Mouse (Mus musculus): ENCODE results near the gene Olfm2. TPM values are rescaled to one million over a fixed set of nuclear protein-coding genes. Genes with fewer than 3 reads are reported as not detected.

The Olfm2 gene
- polyA plus RNA-seq, 1 experiment from 2014 or later, result 4.1 TPM

- Histone ChIP-seq H3K4me2 (replicated peaks; ENCODE audit: low read depth) (peak overlapping the region; percentile 73), H3K27me3 (replicated peaks; ENCODE audit: control insufficient read depth, insufficient read depth, low read length) (peaks cover 42% of the 10 kb centered on the region), H3K27ac (ENCODE audit: low read depth, low read length) (no peak overlapping the region), H3K9me3 (ENCODE audit: control insufficient read depth) (no peaks in the 10 kb centered on the region), H3K4me1 (replicated peaks; ENCODE audit: control insufficient read depth, insufficient read depth, low read length) (peaks cover 7% of the 10 kb centered on the region; the same call in 1 of the 2 replicates), H3K9ac (ENCODE audit: low read depth, low read length) (0 out of 2 replicates have a peak overlapping the region, but pooled peaks have one; percentile 8), H3K4me3 (ENCODE audit: low read depth, low read length) (peak overlapping the region; percentile 48), H3K36me3 (ENCODE audit: control insufficient read depth, insufficient read depth) (no peaks in the 10 kb centered on the region)
- no peak for TF ChIP-seq CTCF (IDR thresholded peaks at IDR 0.05; ENCODE audit: low read depth)
- peak; percentile 24; the same call in 1 of the 2 replicates for ATAC-seq
- under 1% methylated on average over 37 of the region's 54 CpGs for WGBS
These were observed 19.1 kb downstream of the Olfm2 start for GRCm38 (mm10) chr9:20726859-20727600.

- no peak for TF ChIP-seq CTCF (IDR thresholded peaks at IDR 0.05; ENCODE audit: low read depth)
- Histone ChIP-seq H3K9me3 (ENCODE audit: control insufficient read depth) (no peaks in the 10 kb centered on the region), H3K4me3 (ENCODE audit: low read depth, low read length) (peak overlapping the region; percentile 48), H3K4me2 (replicated peaks; ENCODE audit: low read depth) (peak overlapping the region; percentile 73), H3K27me3 (replicated peaks; ENCODE audit: control insufficient read depth, insufficient read depth, low read length) (peaks cover 42% of the 10 kb centered on the region), H3K27ac (ENCODE audit: low read depth, low read length) (no peak overlapping the region), H3K4me1 (replicated peaks; ENCODE audit: control insufficient read depth, insufficient read depth, low read length) (peaks cover 7% of the 10 kb centered on the region; the same call in 1 of the 2 replicates), H3K9ac (ENCODE audit: low read depth, low read length) (peak overlapping the region; percentile 8; the same call in 1 of the 2 replicates), H3K36me3 (ENCODE audit: control insufficient read depth, insufficient read depth) (no peaks in the 10 kb centered on the region)
- WGBS, result 3% methylated on average over 42 of the region's 42 CpGs
- ATAC-seq, result no peak
These were observed 19.9 kb downstream of the Olfm2 start for GRCm38 (mm10) chr9:20726134-20726858.

- Histone ChIP-seq H3K9me3 (ENCODE audit: control insufficient read depth) (no peaks in the 10 kb centered on the region), H3K36me3 (ENCODE audit: control insufficient read depth, insufficient read depth) (no peaks in the 10 kb centered on the region), H3K4me2 (replicated peaks; ENCODE audit: low read depth) (no peak overlapping the region), H3K27me3 (replicated peaks; ENCODE audit: control insufficient read depth, insufficient read depth, low read length) (peaks cover 14% of the 10 kb centered on the region), H3K27ac (ENCODE audit: low read depth, low read length) (no peak overlapping the region), H3K4me3 (ENCODE audit: low read depth, low read length) (no peak overlapping the region), H3K4me1 (replicated peaks; ENCODE audit: control insufficient read depth, insufficient read depth, low read length) (no peaks in the 10 kb centered on the region; the same call in 1 of the 2 replicates), H3K9ac (ENCODE audit: low read depth, low read length) (no peak overlapping the region)
- TF ChIP-seq CTCF (IDR thresholded peaks at IDR 0.05; ENCODE audit: low read depth), result no peak
- no peak for ATAC-seq
- 22% methylated on average over 2 of the region's 2 CpGs for WGBS
These were observed 24.6 kb downstream of the Olfm2 start for GRCm38 (mm10) chr9:20721582-20721981.

GRCm38 (mm10) chr9:20715332-20715731, 30.8 kb downstream of the Olfm2 start:
- H3K9ac ChIP-seq (ENCODE audit: low read depth, low read length), result no peak overlapping the region
- no peaks in the 10 kb centered on the region for H3K9me3 ChIP-seq (ENCODE audit: control insufficient read depth)
- no peaks in the 10 kb centered on the region for H3K4me1 ChIP-seq (replicated peaks; ENCODE audit: control insufficient read depth, insufficient read depth, low read length)
- no peak overlapping the region for H3K4me2 ChIP-seq (replicated peaks; ENCODE audit: low read depth)
- ATAC-seq, result no peak
- 66% methylated on average over 7 of the region's 7 CpGs for WGBS
- H3K27me3 ChIP-seq (replicated peaks; ENCODE audit: control insufficient read depth, insufficient read depth, low read length), result no peaks in the 10 kb centered on the region
- TF ChIP-seq CTCF (IDR thresholded peaks at IDR 0.05; ENCODE audit: low read depth), result peak; percentile 50
- no peak overlapping the region for H3K4me3 ChIP-seq (ENCODE audit: low read depth, low read length)
- H3K27ac ChIP-seq (ENCODE audit: low read depth, low read length), result no peak overlapping the region
- H3K36me3 ChIP-seq (ENCODE audit: control insufficient read depth, insufficient read depth), result no peaks in the 10 kb centered on the region

- WGBS, result 33% methylated on average over 5 of the region's 11 CpGs
- no peaks in the 10 kb centered on the region for H3K27me3 ChIP-seq (replicated peaks; ENCODE audit: control insufficient read depth, insufficient read depth, low read length)
- no peak overlapping the region for H3K9ac ChIP-seq (ENCODE audit: low read depth, low read length)
- H3K9me3 ChIP-seq (ENCODE audit: control insufficient read depth), result no peaks in the 10 kb centered on the region
- no peaks in the 10 kb centered on the region for H3K4me1 ChIP-seq (replicated peaks; ENCODE audit: control insufficient read depth, insufficient read depth, low read length)
- no peak for ATAC-seq
- H3K36me3 ChIP-seq (ENCODE audit: control insufficient read depth, insufficient read depth), result no peaks in the 10 kb centered on the region
- H3K4me2 ChIP-seq (replicated peaks; ENCODE audit: low read depth), result no peak overlapping the region
- TF ChIP-seq CTCF (IDR thresholded peaks at IDR 0.05; ENCODE audit: low read depth), result no peak
- no peak overlapping the region for H3K27ac ChIP-seq (ENCODE audit: low read depth, low read length)
- no peak overlapping the region for H3K4me3 ChIP-seq (ENCODE audit: low read depth, low read length)
These were observed 32.6 kb downstream of the Olfm2 start for GRCm38 (mm10) chr9:20713478-20713987.

- Histone ChIP-seq H3K4me1 (replicated peaks; ENCODE audit: control insufficient read depth, insufficient read depth, low read length) (no peaks in the 10 kb centered on the region), H3K4me2 (replicated peaks; ENCODE audit: low read depth) (no peak overlapping the region), H3K27me3 (replicated peaks; ENCODE audit: control insufficient read depth, insufficient read depth, low read length) (no peaks in the 10 kb centered on the region), H3K9me3 (ENCODE audit: control insufficient read depth) (no peaks in the 10 kb centered on the region), H3K9ac (ENCODE audit: low read depth, low read length) (no peak overlapping the region), H3K4me3 (ENCODE audit: low read depth, low read length) (no peak overlapping the region), H3K27ac (ENCODE audit: low read depth, low read length) (no peak overlapping the region), H3K36me3 (ENCODE audit: control insufficient read depth, insufficient read depth) (no peaks in the 10 kb centered on the region)
- no peak for TF ChIP-seq CTCF (IDR thresholded peaks at IDR 0.05; ENCODE audit: low read depth)
- no peak for ATAC-seq
- 74% methylated on average over 5 of the region's 5 CpGs for WGBS
These were observed 33.1 kb downstream of the Olfm2 start for GRCm38 (mm10) chr9:20712934-20713477.

Data from intestine, postnatal 0 days (tissue).